Mouse (Mus musculus) kidney, adult 8-10 months (tissue): ENCODE measurements around the gene Ubac2.
A peak's percentile ranks its signal among the peaks of the same experiment; 100 is the strongest.

Experiments
- DNase-seq, 2 experiments: peaks; one replicate each; pipeline ENCODE4 v3.0.0; 2022

Gene Ubac2

DNA sequence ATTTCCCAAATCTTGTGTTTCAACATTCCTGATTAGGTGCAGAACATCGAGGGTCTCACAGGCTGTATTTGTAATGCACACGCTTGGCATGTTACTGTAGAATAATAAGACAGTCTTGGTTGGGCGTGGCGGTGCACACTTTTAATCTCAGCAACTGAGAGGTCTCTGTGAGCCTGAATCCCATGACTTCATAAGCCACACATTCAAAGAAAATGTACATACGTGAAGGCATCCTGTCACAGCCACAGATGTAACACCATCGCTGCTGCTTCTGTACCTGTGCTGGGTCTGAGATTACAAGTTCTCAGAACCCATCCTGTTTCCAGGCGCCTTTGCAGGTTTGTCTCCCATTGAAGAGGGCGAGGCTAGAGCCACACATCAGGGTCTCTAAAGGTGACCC lies 133.3 kb downstream of the Ubac2 start:
- no peak for DNase-seq

DNA sequence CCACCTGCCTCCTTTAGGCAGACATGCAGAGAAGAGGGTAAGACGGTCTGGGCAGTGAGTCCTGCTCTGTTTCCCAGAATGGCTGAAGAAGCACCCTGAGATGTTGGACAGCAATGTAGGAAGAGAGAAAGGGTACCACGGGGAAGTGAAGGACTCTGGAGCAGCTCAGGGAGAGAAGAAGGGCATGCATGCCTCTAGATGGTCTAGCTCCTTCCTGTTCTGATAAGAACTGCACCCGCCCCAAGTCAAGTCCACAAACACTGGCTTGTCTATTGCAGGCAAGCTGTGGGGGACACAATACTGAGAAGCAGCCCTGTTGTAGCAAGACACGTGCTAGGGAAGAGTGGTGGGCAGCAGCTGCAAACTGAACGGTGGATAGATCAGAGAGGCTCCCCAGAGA lies 133.8 kb downstream of the Ubac2 start:
- DNase-seq, result no peak

DNA sequence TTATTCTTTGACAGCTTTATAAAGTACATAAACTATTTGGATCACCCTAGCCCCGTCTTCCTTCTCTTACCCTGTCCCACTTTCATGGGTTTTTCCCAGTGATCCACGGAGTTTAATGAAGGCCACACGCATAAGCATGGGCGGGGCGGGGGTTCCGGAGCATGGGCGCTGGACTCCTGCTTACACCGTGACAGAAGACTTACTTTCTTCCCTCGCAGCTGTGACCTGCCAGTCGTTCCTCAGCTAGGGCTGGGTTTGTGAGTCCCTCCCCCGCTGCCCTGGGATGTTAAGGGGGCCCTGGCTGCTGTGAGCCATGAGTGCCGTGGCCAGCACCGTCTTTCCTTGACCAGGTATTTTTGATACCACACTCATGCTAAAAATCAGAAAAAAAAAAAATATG lies 134.4 kb downstream of the Ubac2 start:
- no peak for DNase-seq

DNA sequence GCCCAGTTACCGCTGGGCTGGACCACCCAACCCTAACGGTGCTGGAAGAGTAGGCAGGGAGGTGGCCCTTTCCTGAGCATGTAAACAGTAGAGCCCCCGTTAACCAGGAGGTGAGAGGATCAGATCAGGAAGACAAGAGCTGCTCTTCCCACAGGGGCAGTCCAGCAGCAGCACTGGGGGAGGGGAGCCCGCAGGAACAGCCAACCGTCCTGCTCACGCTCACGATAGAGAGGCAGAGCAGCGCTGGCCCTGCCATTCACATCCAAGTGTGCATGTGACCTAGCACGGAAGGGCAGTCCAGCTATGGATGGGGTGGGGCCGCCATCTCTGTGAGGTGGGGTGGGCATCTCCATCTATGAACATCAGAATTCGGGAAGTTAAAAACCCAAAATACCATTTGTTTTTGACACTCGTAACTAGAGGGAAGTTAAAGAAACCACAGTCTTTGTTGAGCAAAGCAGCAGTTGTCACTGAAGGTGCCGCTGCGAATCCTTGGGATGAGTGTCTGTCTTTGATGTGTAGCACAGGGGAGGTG lies 135.1 kb downstream of the Ubac2 start:
- no peak for DNase-seq

DNA sequence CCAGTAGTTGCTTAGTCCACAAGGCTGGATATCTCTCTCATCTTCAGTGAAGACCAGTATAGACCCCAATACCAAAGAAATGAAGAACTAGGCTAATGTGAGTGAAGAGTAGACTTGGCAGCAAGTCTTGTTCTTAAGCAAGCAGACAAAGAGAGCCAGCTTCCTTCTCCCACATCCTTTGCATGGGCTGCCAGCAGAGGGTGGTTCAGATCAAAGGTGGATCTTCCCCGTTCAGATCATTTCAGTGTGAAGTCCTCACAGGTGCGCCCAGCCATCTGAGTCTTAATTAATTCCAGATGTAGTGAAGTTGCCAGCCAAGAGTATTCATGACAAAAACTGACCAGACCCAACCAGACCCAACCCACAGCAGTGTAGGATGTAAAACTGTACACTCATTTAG lies 139.5 kb downstream of the Ubac2 start:
- no peak for DNase-seq

DNA sequence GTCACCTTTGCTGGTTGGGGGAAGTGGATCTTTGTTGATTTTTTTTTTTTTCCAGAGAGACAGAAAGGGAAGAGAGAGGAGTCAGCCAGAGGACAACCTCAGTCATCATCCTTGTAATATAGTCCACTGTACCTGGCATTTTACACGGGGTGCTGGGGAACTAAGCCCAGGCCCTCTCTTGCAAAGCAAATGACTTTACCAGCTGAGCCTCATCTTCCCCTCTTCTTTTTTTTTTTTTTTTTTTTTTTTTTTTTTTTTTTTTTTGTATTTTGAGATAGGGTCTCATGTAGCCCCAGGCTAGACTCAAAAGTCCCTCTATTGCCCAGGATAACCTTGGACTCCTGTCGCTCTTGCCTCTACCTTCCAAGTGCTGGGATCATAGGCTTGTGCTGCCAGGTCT lies 141.0 kb downstream of the Ubac2 start:
- no peak for DNase-seq

DNA sequence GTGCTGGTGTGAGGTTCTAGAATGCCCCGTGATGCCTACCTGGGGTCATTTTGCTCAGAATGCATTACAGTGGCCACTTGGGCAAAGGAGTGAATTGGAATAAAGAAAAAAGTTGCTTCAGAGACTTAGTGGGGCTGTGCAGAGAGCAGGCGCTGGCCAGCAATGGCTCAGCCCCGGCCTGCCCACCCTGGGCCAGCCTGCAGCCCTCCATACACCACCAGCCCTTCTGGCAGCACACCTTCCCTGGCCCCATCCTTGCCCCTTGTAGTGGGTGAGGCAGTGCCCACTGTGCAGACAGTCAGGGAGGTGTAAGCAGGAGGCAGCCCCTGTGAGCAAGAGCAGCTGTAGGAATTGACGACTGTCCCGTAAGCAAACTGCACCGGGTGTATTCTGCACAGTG lies 142.1 kb downstream of the Ubac2 start:
- no peak for DNase-seq

DNA sequence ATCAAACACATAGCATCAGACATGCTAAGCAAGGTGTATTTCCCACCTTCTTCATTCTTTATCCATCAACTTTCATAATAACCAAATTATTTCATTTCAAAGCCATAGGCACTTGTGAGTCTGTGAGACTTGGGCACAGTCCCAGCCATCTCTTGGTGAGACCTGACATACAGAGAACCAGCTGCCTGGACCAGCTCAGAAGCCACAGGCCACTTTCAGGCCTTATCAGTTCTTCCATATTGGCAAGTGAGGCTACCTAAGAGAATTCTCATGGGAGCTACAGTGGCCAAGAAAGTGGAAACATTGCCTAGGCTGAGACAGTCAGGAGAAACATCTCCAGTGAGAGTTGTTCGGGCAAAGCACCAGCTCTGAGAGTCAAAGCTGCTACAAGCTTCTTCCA lies 144.6 kb downstream of the Ubac2 start:
- DNase-seq, result no peak

DNA sequence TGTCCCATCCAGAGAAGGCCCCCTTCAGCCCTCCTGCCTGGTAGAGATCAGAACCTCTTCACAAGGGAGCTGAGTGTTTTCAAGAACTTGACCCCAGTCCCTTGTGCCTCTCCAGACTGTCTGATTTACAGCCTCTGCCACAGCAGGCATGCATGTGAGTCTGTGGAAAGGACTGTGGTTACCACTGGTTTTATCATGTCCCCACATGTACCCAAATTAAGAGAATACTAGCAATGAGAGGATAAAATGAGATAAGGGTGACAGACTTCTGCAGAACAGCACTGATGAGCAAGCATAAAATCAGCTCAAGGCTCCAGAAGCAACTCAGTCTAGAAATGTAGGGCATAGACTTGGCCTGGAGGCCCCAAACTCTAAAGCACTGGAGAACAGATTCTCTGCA lies 145.5 kb downstream of the Ubac2 start:
- DNase-seq, result no peak

DNA sequence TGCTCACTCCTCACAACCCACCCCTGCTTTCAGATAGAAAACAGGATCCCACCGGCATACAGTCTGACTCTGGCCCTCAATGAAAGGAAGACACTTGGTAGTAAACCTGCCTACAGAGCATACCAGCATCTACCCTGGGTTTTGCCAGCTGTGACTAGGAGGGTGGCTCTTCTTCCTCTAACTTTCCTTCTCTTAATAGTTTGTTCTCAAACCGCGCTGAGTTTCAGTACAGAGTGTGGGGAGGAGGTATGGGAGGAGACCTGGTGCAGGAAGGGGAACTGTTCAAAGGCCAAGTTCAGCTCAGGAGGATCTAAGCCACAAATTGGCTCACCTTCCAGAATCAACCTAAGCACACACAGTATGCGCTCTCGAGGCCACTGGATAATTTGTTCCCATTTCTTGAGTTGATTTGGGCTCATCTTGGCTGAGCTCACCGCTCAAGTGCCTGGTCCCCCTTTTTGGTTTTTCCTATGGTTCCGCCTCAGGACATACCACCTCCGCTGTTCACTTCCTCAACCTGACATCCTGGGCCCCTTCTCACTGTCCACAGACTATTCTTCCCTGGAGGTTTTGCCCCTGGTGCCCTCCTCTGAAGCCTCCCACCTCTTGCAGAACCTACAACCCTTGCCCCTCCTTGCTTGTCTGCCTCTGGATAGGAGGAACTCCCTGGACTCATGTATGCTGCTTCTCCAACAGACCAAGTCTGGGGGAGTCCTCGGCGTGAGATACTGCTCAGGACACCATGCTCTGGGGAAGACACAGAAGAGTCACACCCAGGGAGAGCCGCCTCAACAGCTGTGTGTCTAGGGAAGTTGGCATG lies 150.7 kb downstream of the Ubac2 start:
- peak; percentile 11 to 21 for DNase-seq

DNA sequence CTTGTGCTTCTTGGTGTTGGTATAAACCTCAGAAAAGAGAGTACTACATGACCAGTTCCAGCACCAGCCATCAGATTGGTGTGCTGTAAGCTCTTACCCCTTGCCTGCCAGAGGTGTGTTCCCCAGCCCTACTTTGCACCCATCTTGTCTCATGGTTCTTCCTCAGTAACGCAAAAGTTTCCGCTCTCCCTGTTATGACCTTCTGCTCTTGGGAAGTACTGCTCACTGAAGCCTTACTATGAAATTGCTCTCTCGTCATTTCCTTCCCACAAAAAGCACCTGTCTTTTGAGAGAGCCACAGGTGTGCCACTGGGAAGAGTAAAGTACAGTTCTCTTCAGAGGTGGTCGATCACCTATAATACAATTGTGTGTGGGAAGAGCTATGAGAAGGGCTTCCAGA lies 151.4 kb downstream of the Ubac2 start:
- DNase-seq, result no peak

DNA sequence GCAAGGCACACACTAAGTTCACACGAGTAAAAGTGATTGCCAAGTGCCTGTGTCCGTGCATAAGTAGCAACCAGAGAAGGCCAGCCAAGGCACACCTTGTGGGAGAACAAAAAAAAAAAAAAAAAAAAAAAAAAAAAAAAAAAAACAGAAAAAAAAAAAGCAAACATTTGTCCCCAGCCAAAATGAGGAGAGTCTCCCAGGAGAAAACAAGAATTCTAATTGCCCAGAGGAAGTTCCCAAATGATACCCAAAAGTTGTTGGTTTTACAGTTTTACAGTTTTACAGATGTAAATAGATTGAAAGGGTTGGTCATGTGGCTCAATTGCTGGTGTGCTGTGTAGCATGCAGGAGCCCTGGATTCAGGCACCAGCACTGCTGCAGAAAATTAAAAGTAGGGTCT lies 153.6 kb downstream of the Ubac2 start:
- DNase-seq, result no peak

DNA sequence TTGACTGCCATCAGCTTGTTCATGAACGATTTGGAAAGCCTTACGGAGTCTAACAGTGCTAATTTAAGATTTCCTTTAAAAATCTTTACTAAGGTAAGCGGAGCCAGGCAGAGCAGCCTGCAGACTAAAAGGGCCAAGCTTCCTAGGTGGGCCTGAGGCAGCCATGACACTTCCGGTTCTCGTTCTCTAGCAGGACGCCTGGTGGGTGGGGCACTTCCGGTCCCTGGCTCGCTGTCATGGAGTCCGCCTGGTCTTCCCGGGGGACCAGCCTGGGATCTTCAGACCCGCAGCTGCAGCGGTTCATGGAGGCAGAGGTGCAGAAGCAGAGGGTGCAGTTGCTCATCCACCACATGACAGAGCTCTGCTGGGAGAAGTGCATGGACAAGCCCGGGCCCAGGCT lies 156.0 kb downstream of the Ubac2 start, which contains the start of gene Timm8a2:
Gene Timm8a2, plus strand, starts transcription at position 224 of the 400 bp plus-strand sequence.
- DNase-seq, result no peak

DNA sequence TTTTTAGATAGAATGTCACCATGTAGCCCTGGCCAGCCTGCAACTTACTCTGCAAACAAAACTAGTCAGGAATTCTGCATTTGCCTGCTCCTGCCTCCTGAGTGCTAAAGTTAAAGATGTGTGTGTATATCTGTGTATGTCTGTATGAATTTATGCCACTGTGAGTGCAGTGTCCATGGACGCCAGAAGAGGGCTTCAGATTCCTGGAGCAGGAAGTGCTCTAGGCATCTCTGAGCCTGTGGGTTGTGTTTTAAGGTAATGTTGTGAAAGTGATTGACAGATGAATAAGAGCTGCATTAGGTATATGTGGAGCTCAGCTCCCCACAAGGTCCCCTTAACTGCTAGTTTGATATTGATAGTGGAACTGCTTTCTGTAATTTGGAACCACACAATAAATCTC lies 156.8 kb downstream of the Ubac2 start:
- no peak for DNase-seq

DNA sequence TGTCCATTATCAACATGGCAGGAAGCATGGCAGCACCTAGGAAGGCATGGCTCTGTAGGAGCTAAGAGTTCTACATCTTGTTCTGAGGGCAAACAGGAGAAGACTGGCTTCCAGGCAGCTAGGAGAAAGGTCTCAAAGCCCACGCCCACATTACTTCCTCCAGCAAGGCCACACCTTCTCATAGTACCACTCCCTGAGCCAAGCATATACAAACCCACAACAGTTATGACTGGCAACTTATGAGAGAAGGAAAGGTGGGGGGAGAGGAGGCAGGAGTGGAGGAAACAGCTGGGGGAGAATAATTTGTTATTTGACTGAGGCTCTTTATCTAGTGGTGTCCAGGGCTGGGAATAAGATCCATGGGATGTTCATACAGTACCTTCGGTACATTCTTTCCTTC lies 157.4 kb downstream of the Ubac2 start:
- no peak for DNase-seq

DNA sequence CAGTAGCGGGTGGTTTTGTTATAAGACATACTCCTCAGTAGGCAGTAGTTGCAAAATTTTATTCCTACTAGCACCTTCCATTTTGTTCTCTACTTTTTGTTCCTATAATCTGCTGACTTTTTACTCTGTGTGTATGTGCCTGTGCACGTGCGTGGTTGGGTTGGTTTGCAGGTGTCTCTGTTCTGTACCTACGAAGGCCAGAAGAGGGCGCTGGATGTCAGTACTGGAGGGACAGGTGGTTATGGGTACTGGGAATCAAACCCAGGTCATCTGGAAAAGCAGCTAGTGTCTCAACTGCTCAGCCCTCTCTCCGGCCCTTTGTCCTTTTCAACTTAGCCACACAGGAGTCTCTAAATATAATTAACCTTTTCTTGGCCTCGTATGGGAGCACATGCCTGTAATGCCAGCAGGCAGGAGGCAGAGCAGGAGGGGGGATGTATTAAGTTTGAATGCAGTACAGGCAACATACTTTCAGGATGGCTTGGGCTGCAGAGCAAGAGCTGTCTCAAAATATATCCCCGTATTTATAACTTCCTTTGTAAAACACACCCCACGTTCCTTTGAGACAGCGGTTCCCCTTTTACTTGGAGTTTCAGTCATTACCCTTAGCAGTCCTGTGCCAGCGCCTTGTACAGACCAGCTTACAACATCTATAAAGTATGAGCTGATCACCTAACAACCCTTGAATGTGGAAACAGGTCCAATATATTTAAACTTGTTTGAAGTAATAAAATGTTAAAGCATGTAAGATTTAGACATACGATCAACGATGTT lies 160.6 kb downstream of the Ubac2 start:
- DNase-seq, result no peak

DNA sequence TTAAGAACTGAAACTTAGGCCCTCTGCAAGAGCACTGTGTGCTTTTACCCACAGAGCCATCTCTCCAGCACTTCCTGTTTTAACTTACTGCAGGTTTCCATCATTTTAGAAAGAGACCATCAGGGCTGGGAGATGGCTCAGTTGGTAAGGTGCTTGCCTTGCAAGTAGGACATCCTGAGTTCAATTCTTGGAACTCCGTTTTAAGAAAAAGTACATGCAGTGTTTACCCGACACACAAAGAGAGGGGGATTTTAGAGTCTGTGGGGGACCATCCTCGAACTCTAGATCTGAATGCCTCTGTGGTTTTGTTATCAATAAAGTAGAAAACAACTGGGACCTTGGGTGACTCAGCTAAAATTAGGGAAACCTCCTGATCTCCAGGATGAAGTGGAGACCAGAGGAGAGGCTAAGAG lies 163.0 kb downstream of the Ubac2 start:
- no peak for DNase-seq

DNA sequence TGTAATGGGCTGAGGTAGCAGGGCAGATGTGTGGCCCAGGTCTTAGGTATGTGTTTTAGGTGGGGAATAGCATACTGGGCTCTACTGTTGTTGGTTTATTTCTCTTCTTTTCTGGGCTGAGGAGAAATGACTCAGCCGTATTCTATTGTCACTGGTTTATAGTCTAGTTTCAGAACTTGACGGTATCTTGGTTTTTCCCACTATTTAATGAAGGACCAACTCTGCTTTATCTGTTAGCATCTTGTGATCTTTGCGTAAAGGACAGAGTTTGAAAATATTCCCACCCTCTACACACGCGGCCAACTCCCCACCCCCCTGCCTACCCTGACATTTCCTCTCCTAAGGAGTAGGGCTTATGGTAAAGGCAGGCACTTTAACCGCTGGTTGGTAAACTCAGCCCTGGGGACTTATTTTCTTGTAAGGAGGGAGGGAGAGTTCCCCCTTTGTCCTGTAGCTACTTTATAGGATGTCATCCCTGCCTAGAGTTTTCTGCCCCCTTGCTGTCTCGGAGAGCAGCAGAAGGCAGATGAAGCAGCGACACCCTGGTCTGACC lies 163.8 kb downstream of the Ubac2 start:
- no peak for DNase-seq

DNA sequence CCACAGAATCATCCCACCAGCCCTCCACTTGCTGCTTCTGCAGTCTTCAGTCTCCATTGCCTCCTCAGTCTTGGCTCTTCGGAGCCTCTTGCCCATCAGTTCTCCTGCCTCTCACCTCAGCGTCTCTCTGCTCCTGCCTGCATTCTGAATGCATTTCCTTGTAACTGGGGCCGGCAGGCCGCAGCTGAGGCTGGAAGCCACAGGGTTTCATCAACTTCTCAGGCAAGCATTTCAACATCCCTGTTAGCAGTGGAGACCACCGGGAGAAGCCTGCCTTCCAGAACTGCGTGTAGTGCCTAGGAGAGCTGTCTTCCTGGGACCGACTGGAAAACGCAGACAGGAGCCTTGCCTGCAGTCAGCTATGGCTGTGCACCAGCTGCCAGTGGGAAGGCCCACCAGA lies 169.4 kb downstream of the Ubac2 start:
- no peak for DNase-seq

DNA sequence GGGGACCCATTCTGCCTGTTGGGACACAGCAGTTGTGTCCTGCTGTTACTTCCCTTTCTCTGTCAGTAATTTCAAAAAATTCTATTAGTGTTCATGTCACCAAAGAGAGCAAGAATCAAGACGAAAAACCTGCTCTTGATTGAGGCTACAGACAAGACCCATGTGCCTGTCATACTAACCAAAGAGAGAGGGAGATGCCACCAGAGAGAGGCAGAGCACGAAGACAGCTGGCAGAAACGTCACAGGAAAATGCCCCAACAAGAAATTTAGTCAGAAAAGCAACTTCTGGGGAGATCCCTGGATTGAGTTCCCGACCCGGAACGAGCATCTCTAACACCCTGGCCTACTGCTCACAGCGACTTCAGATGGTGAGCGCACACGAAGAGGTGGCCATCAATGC lies 170.4 kb downstream of the Ubac2 start:
- no peak for DNase-seq

DNA sequence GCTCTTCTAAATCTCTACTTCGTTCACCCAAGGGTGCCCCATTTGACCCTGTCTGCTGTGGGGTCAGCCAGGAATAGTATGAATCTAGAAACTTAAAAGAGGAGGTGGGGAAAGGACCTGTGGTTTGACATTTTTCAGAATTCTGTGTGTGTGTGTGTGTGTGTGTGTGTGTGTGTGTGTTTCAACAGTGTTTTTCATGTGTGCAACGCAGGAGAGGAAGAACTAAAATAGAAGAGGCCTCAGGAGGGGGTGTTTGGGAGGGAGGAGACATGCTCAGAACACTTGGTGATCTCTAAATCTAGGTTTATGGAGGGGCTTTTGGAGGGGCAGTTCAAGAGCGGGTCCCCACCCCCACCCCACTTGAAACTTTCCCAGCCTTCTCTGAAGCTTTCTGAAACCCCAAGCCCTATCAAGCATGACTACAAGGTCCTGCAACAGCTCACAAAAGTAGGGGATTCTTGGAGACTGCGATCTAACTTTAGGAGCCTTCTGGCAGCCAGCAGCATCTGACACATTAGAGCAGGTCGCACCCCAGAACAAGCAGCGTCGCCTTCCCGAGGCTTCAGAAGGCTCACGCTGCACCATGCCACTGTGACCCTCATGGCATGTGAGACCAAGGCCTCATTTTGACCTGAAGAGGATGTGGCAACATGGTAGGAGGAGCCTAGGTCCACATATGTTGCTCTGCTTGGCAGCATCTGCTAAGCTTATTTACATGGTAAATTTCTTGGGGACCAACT lies 174.6 kb downstream of the Ubac2 start:
- no peak for DNase-seq

DNA sequence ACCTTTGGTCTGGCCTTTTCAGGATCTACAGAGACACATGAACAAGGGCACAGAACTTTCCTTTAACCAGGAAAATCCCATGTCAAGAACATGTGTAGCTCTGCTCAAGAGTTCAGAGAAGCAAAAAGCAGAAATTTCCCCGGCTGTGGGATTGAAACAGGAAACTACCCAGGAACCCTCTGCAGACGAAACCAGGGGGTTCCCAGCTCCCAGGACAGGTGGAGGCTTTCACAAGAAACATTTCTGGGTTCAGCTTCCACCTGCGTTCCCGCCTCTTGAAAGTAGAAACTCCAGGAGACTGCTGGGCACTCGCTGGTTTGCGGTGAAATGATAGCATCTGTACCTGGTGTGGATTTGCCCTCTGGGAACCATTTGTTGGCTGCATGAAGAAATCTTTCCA lies 178.5 kb downstream of the Ubac2 start:
- no peak for DNase-seq

DNA sequence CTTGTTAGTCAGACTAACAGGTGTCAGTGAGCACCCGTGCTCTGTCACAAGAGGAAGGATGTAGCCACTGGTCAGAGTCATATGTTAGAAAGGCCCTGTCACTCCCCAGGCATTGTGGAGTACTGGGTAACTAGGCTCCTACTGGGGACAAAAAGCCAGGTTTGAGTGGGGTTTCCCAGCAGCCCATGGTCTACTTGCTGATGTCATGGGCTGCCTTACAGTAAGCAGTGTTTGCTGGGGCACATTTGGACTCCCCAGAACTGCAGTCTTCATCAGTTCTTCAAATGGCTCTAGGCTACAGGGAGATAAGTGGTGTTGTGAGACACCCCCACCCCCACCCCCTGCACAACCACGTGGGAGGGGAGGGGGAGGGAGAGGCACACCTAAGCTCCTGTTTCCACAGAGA lies 179.5 kb downstream of the Ubac2 start:
- DNase-seq, result no peak
